Mouse (Mus musculus) heart, postnatal 0 days (tissue): Measurements from ENCODE around the gene Lmf1. TPM values are rescaled to one million over a fixed set of nuclear protein-coding genes. Genes with fewer than 3 reads are reported as not detected.
A peak's percentile ranks its signal among the peaks of the same experiment; 100 is the strongest.

Source experiments
- ATAC-seq: fragments of 200-750 bp; cut with Nextera tagmentation; 2 replicates; pipeline ENCODE4 v1.8.0; 2017; ENCODE audit warnings: low read depth, moderate number of reproducible peaks, moderate library complexity; ENCODE audit not compliant: insufficient read depth
- DNase-seq: peaks from one replicate; pipeline ENCODE4 v3.0.0-alpha.2; 2016; ENCODE audit warnings: low spot score
- H3K27ac ChIP-seq: fragments of 300-500 bp; sonication (generic); 2 replicates; pipeline ENCODE4 v1.5.1; 2014; ENCODE audit warnings: low read depth, mild to moderate bottlenecking
- H3K27me3 ChIP-seq: fragments of 300-500 bp; sonication (generic); 2 replicates; pipeline ENCODE4 v1.6.1; 2014; ENCODE audit warnings: low read length, mixed read lengths; ENCODE audit not compliant: control insufficient read depth, insufficient read depth
- H3K36me3 ChIP-seq: fragments of 300-500 bp; sonication (generic); replicated peaks from 2 replicates; pipeline ENCODE4 v1.6.1; 2014; ENCODE audit warnings: low read length, mixed read lengths; ENCODE audit not compliant: control insufficient read depth, insufficient read depth
- H3K4me1 ChIP-seq: fragments of 300-500 bp; sonication (generic); 2 replicates; pipeline ENCODE4 v1.6.1; 2014; ENCODE audit warnings: antibody characterized with exemption; ENCODE audit not compliant: control insufficient read depth, insufficient read depth
- H3K4me2 ChIP-seq: fragments of 300-500 bp; sonication (generic); 2 replicates; pipeline ENCODE4 v1.6.1; 2014; ENCODE audit warnings: low read depth, mild to moderate bottlenecking, low read length, moderate library complexity
- H3K4me3 ChIP-seq: fragments of 300-500 bp; sonication (generic); 2 replicates; pipeline ENCODE4 v1.5.1; 2014; ENCODE audit warnings: low read depth, low read length
- H3K9ac ChIP-seq: fragments of 300-500 bp; sonication (generic); replicated peaks from 2 replicates; pipeline ENCODE4 v1.6.1; 2014; ENCODE audit warnings: low read depth, low read length, mixed read lengths
- H3K9me3 ChIP-seq: fragments of 300-500 bp; sonication (generic); replicated peaks from 2 replicates; pipeline ENCODE4 v1.6.1; 2016; ENCODE audit warnings: low read length; ENCODE audit not compliant: control insufficient read depth
- CTCF ChIP-seq: IDR thresholded peaks from 2 replicates; pipeline ENCODE4 v1.5.1; 2016; ENCODE audit warnings: antibody characterized with exemption, control low read depth, low read depth
- EP300 ChIP-seq: IDR thresholded peaks from 2 replicates; pipeline ENCODE4 v1.6.1; 2016; ENCODE audit warnings: antibody characterized with exemption, low read depth
- whole genome bisulfite sequencing: fragments of 180-500 bp; shearing (Covaris S2); extraction: QIAGEN DNeasy Blood & Tissue Kit; methylation state at CpG from one replicate; pipeline ENCODE4 v1.1.7; 2014; 5-methylcytosine and 5-hydroxymethylcytosine counted together
- polyA plus RNA-seq: library from polyadenylated mRNA; unstranded; fragments of >200 nt; fragmentation: Nextera tagmentation; extraction: Ambion mirVana; gene quantifications from 2 replicates; pipeline ENCODE4 v1.2.1, GENCODE M21; 2015
- total RNA-seq: library from RNA; depleted of rRNA; stranded (reverse); fragments of >200 nt; gene quantifications from 2 replicates; pipeline ENCODE4 v1.2.3, GENCODE M21; 2014; ENCODE audit warnings: low replicate concordance

The Lmf1 gene
- total and polyA plus RNA-seq, 2 experiments from 2014 or later = 30.6 to 44.9 TPM

DNA sequence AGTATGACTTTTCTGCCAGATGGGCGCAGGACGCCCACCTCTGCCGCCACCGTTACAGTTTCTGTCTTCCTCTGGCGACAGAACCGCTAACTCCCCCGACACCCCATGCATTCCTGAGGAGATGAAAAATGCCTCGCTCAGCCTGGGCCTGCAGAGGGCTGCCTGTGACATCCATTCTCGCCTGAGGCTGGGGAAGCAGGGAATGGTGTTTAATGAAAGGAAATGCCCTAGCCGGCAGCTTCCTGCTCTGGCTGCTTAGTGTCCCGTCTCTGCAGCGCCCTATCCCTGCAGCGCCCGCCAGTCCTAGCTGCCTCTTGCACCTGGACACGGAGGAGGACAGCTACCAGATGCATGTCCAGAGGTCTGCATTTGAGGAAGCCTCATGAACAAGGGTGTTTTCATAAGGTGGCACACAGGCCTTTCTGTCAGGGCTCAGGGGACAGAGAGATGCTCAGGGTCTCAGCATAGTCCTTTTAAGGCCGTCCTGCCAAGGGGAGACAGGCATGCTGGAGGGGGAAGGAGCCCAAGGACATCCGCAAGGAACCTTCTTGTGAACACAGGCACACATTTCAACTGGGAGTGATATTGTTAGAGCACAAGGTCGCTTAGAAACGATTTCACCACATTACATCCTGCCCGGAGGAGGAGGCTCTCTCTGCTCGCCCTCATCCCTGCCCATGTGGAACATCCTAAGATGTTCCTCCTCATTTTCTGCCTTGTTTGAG is 22.1 kb upstream of the Lmf1 start:
- Histone ChIP-seq H3K9ac (0 out of 2 replicates have a peak overlapping the region, but pooled peaks have one; percentile 14), H3K9me3 (no peaks in the 10 kb centered on the region), H3K27me3 (peaks cover 9% of the 10 kb centered on the region; the same call in 1 of the 2 replicates), H3K4me1 (peaks cover 18% of the 10 kb centered on the region), H3K4me3 (peak overlapping the region; percentile 18), H3K4me2 (peak overlapping the region; percentile 58), H3K36me3 (no peaks in the 10 kb centered on the region), H3K27ac (no peak overlapping the region)
- DNase-seq (peak; percentile 21), ATAC-seq (peak; percentile 25; the same call in 1 of the 2 replicates)
- TF ChIP-seq CTCF (no peak), EP300 (no peak)
- WGBS = 12% methylated on average over 21 of the region's 21 CpGs

DNA sequence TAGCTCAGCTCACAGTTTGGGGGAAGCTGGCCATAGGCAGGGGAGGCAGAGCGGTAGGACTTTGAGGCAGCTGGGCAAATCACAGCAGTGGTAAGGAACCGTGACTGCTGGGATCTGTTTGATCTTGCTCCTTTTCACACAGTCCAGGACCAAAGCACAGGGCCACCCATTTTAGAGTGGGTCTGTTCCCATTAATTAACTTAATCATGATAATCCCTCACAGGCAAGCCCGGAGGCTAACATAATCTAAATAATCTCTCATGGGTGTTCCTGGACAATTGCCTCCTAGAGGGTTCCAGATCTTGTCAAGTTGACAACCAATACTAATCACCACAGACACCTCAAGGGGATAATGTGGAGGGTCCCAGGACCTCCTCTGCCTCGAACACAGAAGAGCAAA is 19.3 kb upstream of the Lmf1 start:
- H3K27me3 ChIP-seq = peaks cover 9% of the 10 kb centered on the region; the same call in 1 of the 2 replicates
- no peak overlapping the region for H3K4me3 ChIP-seq
- H3K4me2 ChIP-seq = no peak overlapping the region
- WGBS = 58% methylated on average over 4 of the region's 4 CpGs
- DNase-seq (no peak), ATAC-seq (no peak)
- no peak overlapping the region for H3K9ac ChIP-seq
- TF ChIP-seq CTCF (no peak), EP300 (no peak)
- no peaks in the 10 kb centered on the region for H3K36me3 ChIP-seq
- no peak overlapping the region for H3K27ac ChIP-seq
- peaks cover 29% of the 10 kb centered on the region for H3K4me1 ChIP-seq
- H3K9me3 ChIP-seq = no peaks in the 10 kb centered on the region

DNA sequence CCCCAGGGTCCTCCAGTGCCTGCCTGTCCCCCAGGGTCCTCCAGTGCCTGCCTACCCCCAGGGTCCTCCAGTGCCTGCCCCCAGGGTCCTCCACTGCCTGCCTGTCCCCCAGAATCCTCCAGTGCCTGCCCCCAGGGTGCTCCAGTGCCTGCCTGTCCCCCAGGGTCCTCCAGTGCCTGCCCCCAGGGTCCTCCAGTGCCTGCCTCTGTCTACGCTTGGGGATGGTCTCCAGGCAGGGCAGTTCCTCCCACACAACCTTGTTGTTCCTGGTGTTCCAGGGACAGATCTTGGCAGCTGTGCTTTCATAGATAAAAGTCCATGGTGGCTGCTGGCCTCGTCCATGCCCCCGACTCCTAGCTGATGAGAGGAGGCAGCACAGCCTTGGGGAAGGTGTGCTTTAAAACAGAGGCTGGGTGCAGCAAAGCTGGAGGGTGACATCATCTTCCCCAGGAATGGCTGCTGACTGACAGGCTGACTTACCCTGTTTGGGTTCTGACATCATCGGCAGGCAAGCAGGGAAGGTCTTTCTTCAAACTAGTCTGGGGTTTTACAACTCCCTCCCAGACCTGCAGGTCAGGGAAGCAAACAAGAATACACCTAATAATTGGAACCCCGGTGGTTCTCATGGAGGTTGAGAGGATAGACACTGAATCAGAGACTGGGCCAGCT is 18.2 kb upstream of the Lmf1 start:
- Histone ChIP-seq H3K9me3 (no peaks in the 10 kb centered on the region), H3K27me3 (peaks cover 9% of the 10 kb centered on the region; the same call in 1 of the 2 replicates), H3K4me2 (no peak overlapping the region), H3K4me1 (peaks cover 34% of the 10 kb centered on the region), H3K36me3 (no peaks in the 10 kb centered on the region), H3K27ac (no peak overlapping the region; the same call in 1 of the 2 replicates), H3K4me3 (no peak overlapping the region), H3K9ac (no peak overlapping the region)
- 26% methylated on average over 5 of the region's 5 CpGs for WGBS
- DNase-seq = peak; percentile 49
- TF ChIP-seq EP300 (no peak), CTCF (no peak)
- ATAC-seq = peak; percentile 69

DNA sequence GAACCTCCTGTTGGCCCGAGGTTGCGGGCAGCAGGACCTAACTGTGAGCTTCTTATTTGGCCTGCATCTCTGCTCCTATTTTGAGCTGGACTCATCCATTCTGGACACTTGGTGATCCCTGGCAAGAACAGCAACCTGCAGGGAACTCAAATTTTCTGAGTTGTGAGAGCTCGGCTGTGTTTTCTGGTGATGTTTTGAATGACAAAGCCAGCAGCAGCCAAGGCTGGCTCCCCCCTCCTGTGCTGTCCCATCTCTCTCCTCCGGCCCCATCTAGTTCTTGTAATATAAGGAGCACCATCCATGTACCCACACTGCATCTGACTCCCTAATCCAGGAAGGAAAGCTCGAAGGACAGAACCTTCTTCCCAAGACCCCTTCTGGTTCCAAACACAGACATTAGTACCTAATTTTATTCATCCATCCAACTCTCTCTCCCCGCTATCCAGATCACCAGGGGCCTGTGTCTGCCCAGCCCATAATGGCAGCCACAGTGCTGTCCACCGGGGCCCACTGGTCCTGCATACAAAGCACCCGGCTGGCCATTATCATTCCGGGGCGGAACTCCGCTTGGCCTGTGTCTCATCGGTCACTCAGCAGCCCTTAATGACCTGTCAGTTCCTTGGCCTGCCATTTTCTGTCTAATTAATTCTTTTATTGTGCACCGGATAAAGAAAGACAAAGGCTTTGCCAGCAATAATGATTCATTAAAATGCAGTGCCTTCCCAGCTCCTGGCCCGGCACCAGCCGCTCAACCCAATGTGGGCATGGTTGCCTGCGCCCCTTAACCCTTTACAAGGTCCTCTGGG is 17.5 kb upstream of the Lmf1 start:
- Histone ChIP-seq H3K4me1 (peaks cover 28% of the 10 kb centered on the region), H3K27ac (no peak overlapping the region; the same call in 1 of the 2 replicates), H3K36me3 (no peaks in the 10 kb centered on the region), H3K27me3 (peaks cover 5% of the 10 kb centered on the region; the same call in 1 of the 2 replicates), H3K4me3 (no peak overlapping the region), H3K9me3 (no peaks in the 10 kb centered on the region), H3K4me2 (no peak overlapping the region), H3K9ac (no peak overlapping the region)
- WGBS = 72% methylated on average over 16 of the region's 16 CpGs
- TF ChIP-seq CTCF = no peak
- no peak for DNase-seq
- ATAC-seq = no peak

- DNase-seq (no peak), ATAC-seq (no peak)
- no peaks in the 10 kb centered on the region for H3K9me3 ChIP-seq
- no peak for TF ChIP-seq EP300
- no peak for TF ChIP-seq CTCF
- 68% methylated on average over 5 of the region's 5 CpGs for WGBS
- H3K36me3 ChIP-seq = no peaks in the 10 kb centered on the region
- no peak overlapping the region for H3K4me3 ChIP-seq
- H3K27ac ChIP-seq = no peak overlapping the region
- peaks cover 24% of the 10 kb centered on the region; the same call in 1 of the 2 replicates for H3K4me1 ChIP-seq
- no peak overlapping the region for H3K4me2 ChIP-seq
- no peak overlapping the region for H3K9ac ChIP-seq
- peaks cover 27% of the 10 kb centered on the region for H3K27me3 ChIP-seq
These were observed 14.4 kb upstream of the Lmf1 start for GRCm38 (mm10) chr17:25564481-25564880.
